Mouse (Mus musculus) testis, postnatal 14 days (tissue): ENCODE measurements at regions not wholly inside any gene's neighbourhood (a gene's known extent, or its start where the extent isn't known, plus 50 kb on each side); places are given as distances from the start of the nearest gene placed in this dataset.
"Not testable (repeated sequence)": the region's sequence is repeated elsewhere in the genome, so short reads cannot be mapped to it uniquely, and the experiment has no call there.

Source experiments
- DNase-seq: peaks from one replicate; pipeline ENCODE4 v3.0.0; 2021; ENCODE audit warnings: low spot score

DNA sequence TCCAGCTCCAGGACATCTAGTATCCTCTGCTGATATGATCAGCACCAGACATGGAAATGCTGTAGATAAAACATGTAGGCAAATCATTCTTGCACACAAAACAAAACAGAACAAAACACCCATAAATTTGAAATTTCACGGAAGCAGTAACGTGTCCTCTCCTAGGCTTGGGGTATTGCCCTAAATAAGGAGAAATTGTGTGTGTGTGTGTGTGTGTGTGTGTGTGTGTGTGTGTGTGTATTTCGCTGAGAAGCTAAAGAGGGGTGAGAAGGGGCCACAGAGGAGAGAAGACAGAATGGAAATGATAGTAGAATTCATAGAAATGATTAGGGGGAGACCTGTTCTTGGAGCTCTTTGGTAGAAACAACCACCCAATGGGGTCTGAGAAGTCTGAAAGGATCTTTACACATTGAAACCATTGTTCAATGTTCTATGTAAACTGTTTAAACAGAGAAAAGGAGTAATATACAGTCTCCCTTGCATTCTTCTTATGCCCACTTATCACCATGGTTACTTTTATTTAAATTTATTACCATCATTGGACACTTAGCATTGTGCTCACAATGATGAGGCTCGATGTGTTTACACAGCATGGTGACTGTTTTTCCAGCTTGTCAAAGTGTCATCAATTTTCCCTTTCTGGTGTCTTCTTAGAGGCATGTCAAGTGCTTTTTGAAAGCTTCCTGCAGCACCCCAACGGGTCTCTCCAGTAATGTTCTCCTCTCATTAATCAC, 317.3 kb upstream of the 4933412E24Rik start:
- no peak for DNase-seq

GRCm38 (mm10) chr15:60317577-60317976, 301.2 kb upstream of the 4933412E24Rik start:
- DNase-seq: no peak

DNA sequence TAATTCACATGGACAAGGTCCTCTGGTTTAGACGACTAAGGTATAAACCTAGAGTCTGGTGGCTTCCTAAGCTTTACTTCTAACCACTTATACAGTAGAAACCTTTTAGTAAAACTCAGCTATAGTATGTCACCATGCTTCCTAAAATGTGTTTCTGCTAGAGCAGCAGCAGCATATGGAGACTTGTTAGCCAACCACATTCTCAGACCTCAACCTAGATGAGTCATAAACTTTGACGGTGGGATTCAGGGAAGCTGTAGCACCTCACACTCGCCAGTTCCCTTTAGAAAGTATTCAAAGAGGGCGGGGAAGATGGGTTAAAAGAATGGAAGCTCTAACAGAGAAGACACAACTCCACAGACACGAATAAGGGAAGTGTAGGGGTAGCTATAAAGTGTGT, 298.8 kb upstream of the 4933412E24Rik start:
- DNase-seq: no peak

- no peak for DNase-seq
These were observed 293.5 kb upstream of the 4933412E24Rik start for GRCm38 (mm10) chr15:60309909-60310308.

- DNase-seq: no peak
These were observed 292.6 kb upstream of the 4933412E24Rik start for GRCm38 (mm10) chr15:60308968-60309367.

GRCm38 (mm10) chr15:60308126-60308525, 291.7 kb upstream of the 4933412E24Rik start:
- DNase-seq: no peak

DNA sequence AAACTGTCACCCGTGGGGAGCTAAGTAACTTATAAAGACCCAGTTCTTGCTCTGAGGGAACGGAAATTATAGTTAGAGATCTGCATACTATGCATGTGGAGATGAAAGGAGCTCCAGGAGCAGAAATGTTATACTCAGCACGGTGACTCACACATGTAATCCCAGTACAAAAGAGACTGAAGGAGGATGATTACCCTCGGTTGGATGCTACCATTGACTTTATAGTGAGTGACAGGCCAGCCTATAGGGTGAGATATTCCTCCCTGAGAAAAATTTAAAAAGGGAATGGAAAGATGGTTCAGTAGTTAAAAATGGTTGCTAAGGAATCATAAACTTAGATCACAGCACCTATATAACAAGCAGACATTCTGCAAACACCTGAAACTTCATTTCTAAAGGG, 287.1 kb upstream of the 4933412E24Rik start:
- no peak for DNase-seq

- peak; percentile 5 for DNase-seq
These were observed 285.5 kb upstream of the 4933412E24Rik start for GRCm38 (mm10) chr15:60301939-60302338.

- no peak for DNase-seq
These were observed 268.9 kb upstream of the 4933412E24Rik start for GRCm38 (mm10) chr15:60285321-60285720.

DNA sequence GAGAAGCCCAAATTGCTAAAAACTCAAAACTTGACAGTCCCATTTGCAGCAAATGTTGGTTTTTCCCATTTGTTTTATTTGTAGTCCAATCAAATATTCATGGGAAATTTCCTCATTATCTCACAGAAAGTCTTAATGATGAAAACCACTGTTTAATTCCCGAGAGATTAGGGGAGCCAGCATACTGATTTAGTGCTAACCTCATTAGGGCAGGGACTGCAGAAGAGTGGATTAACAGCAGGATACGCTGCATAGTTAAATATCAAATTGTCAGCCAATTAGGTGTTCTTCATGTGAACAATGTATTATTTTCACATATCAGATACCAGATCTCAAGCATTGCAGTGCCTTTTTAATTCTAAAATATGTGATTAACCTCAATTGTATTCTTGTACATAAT, 264.0 kb upstream of the 4933412E24Rik start:
- DNase-seq: no peak

DNA sequence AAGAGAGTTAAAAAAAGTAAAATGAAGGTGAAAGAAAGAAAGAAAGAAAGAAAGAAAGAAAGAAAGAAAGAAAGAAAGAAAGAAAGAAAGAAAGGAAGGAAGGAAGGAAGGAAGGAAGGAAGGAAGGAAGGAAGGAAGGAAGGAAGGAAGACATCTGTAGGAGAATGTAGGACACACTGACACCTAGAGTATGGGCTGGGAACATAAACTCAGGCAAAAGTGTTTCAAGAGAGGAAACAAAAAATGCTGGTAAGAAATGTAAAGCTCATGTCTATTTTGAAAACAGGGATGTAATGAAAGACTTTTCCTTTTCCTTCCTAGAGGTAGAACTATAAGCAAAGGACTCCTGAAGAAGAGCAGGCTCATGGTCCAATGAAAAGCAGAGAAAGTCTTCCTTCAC, 237.2 kb upstream of the 4933412E24Rik start:
- not testable (repeated sequence) for DNase-seq

- DNase-seq: no peak
These were observed 210.0 kb upstream of the 4933412E24Rik start for GRCm38 (mm10) chr15:60226335-60226938.

DNA sequence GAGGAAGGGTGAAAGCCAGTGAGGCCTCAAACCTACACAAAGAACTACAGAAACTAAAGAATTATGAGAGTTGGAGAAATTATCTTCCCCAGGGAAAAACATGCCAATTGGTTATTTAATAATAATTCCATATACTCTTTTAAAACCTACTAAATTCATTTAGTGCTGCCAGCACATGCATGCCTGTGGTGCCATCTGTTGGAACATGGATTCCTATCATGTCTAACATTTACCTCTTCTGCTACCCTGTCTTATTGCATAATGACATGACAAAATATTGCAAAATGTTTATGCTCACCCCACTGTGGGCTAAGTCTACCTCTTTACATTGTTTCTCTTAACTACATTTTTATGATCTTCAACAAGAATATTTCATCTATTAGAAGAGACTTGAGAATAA, 178.7 kb upstream of the 4933412E24Rik start:
- DNase-seq: no peak

DNA sequence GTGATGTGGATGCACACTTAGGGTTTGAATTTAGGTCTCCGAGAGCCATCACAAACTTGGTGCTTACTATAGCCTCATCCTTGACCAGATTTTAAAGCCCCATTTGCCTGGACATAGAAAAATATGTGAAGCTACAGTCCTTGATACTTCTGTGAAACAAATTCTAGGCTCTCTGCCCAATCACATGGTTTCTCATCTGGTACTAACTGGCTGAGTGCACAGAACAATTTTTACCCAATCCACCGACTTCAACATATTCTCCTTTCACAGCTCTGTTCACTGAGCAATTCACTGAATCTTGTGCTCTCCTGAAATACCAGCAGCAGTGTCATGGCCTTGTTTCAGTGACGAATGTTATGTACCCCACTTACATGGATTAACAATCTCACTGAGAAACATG, 176.7 kb upstream of the 4933412E24Rik start:
- DNase-seq: no peak

- no peak for DNase-seq
These were observed 170.7 kb upstream of the 4933412E24Rik start for GRCm38 (mm10) chr15:60187002-60187715.

- DNase-seq: no peak
These were observed 125.2 kb upstream of the 4933412E24Rik start for GRCm38 (mm10) chr15:60141554-60142070.

GRCm38 (mm10) chr15:60136671-60137070, 120.3 kb upstream of the 4933412E24Rik start:
- no peak for DNase-seq

DNA sequence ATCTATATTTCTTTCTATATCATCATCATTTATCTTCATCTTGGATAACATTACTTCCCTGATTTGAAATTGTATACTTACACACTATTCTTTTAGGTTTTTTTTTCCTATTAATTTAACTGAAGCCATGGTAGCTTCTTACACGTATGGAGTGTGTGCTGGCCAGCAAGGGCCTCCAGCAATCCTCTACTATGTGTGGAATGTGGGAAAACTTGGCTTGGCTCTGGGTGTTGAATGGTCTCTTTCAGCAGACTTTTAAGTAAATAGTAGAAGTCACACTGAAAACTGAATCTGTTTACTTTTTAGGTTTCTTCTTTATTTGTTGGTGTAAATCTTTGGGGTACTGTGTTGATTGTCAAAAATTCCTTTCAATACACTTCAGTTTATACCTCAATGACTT, 118.1 kb upstream of the 4933412E24Rik start:
- no peak for DNase-seq

DNA sequence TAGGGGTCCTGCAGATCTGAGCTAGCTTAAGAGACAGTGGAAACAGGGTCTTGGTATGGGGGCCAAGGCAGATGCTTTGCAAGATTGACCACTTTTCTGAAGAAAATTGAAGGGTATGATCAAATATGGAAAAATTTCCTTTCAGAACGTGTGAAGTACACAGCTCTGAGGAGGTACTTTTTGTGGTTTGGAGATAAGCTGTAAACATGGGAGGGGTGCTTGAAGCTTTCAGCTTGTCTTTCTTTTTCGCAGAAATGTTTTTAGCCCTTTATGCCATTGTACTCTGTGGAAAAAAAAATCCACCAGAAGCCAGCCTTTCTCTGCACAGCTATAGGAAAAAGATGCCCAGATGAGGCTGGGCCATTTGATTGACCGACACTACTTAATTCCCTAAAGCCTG, 116.3 kb upstream of the 4933412E24Rik start:
- no peak for DNase-seq

DNA sequence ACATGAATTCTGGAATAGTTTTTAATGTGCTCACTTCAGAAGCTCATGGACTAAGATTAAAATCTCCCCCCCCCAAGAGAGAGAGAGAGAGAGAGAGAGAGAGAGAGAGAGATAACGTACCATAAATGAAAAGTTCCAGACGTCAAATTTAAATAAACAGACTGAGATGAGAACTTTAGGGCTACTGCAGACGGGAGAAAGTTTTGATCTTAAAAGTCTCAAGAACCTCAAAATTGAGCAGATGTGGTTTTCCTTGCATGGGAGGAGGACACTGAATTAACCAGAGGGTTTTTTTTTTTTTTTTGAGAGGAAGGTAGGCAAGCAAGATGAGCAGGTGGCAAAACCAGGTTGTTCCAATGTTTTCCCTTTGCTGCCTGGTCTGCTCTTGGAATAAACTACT, 108.0 kb upstream of the 4933412E24Rik start:
- no peak for DNase-seq

DNA sequence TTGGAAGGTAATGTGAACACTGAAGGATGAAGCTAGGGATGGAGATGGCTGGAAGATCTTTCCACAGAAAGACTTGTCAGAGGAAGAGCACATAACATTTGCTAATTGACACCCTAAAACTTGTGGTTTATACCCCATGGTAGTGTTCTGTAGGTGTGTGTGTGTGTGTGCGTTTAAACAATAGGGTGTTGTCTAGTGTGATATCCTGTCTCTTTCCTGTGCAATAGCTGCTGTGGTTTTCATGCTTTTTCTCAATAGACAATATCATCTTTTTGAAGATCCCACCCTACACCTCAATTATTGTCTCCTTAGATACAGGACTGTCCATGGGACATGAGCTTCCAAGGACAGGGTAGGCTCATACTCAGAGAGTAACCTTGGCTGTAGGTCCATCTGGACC, 103.5 kb upstream of the 4933412E24Rik start:
- DNase-seq: no peak

DNA sequence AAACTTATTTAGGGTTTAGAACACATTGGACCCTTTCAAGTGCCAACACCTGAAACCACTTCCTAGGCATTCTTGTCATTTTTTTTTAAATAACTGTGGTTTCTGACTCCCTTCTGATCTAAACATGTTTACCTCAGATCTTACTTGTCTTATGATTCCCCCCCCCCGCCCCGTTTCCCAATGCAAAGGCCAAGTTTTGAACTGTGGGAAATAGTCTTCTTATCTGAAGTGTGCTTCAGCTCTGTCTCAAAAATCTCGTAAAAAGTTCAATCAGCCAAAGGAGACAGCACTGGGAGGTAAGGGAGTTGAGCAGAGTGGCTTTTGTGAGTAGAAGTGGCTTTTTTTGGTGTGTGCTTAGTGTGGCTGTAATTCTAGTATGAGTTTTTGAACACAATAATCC, 95.5 kb upstream of the 4933412E24Rik start:
- DNase-seq: no peak

- DNase-seq: no peak
These were observed 94.6 kb upstream of the 4933412E24Rik start for GRCm38 (mm10) chr15:60111046-60111445.
